Mouse (Mus musculus): ENCODE measurements around the gene C1qtnf2.

C1qtnf2 gene

GRCm38 (mm10) chr11:43474225-43474774 is at the start of gene C1qtnf2:
TSS of gene C1qtnf2 (plus strand) at chr11:43474276.
- DNase-seq (ENCODE audit: low read depth, low spot score), result no peak

- DNase-seq (ENCODE audit: low read depth, low spot score), result no peak
These were observed 49.7 kb upstream of the C1qtnf2 start for GRCm38 (mm10) chr11:43424386-43424785.

GRCm38 (mm10) chr11:43425166-43425709 is 48.8 kb upstream of the C1qtnf2 start:
- no peak for DNase-seq (ENCODE audit: low read depth, low spot score)

DNA sequence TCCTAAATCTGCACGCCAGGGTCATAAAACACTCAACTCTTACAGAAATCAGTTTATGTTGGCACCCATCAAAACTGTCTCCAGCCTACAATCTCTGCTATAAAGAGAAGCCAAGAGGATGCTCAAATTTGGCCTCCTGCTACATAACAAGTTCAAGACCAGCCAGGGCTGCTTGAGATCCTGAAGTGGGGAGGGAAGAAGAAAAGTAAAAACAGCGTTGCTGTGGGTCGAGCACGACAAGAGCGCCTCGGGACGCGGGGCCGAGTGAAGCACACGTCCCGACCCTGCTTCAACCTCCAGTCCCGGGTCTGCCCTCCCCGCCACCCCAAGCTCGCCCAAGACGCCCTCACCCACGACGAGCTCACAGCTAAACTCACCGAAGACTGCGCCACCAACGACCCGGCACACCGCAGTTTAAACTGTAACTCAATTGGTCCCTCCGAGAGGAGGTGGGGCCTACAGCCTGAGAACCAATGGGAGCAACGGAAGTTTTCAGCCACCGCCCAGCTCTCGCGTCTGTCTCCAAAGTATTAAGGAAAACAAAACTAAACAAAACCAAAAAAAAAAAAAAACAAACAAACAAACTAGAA is 48.2 kb upstream of the C1qtnf2 start, which contains the start of gene Pttg1:
Gene Pttg1 (minus strand): TSS at position 428 of the 590 bp plus-strand sequence.
- peak; percentile 84 for DNase-seq (ENCODE audit: low read depth, low spot score)

DNA sequence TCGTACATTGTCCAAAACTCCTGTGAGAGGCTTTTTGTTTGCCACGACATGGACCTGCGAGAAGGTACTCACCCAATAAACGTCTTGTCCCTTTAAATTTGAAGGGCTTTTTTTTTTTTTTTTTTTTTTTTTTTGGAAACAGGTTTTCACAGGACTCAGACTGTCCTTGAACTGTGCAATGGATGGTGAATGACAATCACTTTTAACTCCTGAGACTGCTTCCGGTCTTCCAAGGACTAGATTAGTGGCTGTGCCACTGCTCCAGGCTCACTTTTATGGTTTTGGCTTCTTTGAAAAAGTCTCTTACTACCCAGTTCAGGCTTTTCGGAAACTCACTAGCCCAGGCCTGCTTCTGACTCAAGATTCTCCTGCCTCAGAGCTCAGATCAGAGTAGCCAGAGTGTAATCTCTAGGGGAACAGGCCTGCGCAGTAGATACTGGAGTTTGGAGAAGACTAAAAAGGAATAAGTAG is 47.6 kb upstream of the C1qtnf2 start:
- DNase-seq (ENCODE audit: low read depth, low spot score), result peak; percentile 48

DNA sequence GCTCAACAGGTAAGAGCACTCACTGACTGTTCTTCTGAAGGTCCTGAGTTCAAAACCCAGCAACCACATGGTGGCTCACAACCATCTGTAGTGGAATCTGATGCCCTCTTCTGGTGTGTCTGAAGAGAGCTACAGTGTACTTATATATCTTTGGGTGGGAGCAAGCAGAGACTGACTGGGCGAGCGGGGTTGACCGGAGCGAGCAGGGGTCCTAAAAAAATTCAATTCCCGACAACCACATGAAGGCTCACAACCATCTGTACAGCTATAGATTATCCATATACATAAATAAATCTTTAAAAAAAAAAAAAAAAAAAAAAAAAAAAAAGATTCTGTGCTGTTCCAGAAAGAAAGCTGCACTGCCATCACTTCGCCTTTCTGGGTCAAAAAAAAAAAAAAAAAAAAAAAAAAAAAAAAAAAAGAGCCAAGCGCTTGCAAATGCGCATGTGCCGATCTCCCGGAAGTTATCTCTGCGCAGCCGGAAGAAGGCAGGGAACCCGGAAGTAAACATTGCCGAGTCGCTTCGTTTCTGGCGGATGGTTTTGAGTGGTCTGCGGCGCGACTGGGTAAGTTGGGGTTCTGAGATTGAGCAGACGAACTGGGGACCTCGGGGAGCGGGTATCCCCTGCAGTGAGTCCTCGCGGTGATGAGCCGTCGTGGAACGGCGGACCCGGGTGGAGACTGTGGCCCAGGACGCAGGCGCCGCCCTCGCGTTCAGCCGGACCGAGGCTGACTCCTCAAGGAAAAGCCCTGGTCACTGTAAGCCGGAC is 40.6 kb upstream of the C1qtnf2 start, which contains the start of gene Slu7:
Gene Slu7 (plus strand): TSS at position 491 of the 770 bp plus-strand sequence.
- DNase-seq (ENCODE audit: low read depth, low spot score), result peak; percentile 68

- DNase-seq (ENCODE audit: low read depth, low spot score), result no peak
These were observed 40.1 kb upstream of the C1qtnf2 start for GRCm38 (mm10) chr11:43434024-43434407.

DNA sequence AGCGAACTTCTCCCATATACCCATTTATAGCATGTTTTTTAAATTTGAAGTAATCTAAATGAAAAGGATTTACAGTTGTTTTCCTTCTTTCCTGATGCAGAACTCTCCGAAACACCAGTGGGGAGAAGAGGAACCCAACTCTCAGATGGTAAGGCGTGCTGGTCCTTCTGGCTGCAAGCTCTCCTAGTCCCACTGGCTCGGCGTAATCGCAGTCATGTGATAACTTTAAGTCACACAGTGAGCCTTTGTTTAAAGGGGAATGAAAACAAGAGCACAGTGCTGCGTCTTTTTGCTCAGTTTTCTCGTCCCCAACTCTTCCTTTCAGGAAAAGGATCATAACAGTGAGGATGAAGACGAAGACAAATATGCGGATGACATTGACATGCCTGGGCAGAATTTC is 33.0 kb upstream of the C1qtnf2 start:
- DNase-seq (ENCODE audit: low read depth, low spot score), result no peak

DNA sequence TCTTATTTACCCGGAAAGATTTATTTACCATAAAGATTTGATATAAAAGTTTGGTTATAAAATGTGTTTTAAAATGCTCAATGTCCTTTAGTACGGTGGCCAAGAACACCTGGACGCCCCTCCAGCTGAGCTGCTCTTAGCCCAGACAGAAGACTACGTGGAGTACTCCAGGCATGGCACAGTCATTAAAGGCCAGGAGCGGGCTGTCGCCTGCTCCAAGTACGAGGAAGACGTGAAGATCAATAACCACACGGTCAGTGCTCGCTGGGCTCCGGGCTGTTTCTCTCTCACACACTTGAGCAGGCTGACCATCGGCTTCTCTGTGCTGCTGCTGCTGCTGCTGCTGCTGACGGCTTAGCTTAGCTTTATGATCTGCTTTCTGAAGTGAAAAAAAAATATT is 30.9 kb upstream of the C1qtnf2 start:
- DNase-seq (ENCODE audit: low read depth, low spot score), result no peak

GRCm38 (mm10) chr11:43449916-43450315 is 24.2 kb upstream of the C1qtnf2 start:
- no peak for DNase-seq (ENCODE audit: low read depth, low spot score)

GRCm38 (mm10) chr11:43451322-43451721 is 22.8 kb upstream of the C1qtnf2 start:
- DNase-seq (ENCODE audit: low read depth, low spot score), result no peak

DNA sequence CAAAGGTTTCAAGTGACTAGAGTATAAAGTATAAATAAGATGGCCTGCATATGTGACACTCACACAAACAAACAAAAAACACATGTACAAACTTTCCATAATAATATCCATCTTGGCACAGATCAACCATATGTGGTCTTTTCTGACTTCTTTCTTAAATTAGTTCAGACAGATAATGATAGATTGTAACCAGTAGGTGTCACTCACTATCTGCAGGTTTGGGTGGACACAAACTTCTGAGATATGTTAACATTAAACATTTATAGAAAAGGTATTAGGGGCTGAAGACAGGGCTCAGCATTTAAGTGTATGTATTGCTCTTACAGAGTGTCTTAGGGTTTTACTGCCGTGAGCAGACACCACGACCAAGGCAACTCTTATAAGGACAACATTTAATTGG is 21.8 kb upstream of the C1qtnf2 start:
- DNase-seq (ENCODE audit: low read depth, low spot score), result no peak

DNA sequence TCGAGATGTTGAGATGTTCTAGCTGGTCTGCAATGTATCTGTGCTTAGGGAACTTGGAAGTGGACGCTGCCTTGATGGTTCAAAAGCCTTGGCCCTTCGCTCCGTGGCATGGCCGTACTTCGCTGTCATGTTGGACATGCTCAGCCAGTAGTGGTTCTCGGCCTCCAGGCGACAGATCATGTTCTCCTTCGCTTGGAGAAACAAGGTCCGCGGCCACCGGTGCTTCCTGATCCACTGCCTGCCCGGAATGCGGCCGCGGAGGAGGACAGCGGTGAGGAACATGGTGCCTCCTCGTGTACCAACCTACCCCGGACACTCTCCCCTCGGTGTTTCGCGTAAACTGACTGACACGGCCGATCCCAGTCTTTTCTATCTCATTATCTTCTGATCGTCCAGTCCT is 10.9 kb upstream of the C1qtnf2 start:
- DNase-seq (ENCODE audit: low read depth, low spot score), result no peak

DNA sequence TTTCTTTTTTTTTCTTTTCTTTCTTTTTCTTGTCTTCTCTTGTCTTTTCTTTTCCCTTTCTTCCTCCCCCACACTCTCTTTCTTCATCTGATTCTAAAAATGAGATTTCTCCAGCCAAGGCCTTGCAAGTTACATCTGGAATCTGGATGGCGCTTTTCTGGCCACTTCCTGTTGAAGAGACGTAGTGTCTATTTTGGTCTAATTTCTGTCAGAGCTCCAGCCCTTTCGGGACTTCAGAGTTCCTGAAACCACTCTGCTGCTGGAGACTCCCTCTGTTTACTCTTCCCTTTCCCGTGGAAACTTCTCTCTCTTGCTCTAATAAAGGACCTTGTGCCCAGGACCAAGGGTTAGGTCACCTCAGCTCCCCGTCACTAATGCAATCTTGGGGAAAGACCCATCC is 4.0 kb upstream of the C1qtnf2 start:
- DNase-seq (ENCODE audit: low read depth, low spot score), result no peak

GRCm38 (mm10) chr11:43470881-43471820 is 2.9 kb upstream of the C1qtnf2 start:
- no peak for DNase-seq (ENCODE audit: low read depth, low spot score)

- DNase-seq (ENCODE audit: low read depth, low spot score), result no peak
These were observed 961 bp upstream of the C1qtnf2 start for GRCm38 (mm10) chr11:43473115-43473514.

DNA sequence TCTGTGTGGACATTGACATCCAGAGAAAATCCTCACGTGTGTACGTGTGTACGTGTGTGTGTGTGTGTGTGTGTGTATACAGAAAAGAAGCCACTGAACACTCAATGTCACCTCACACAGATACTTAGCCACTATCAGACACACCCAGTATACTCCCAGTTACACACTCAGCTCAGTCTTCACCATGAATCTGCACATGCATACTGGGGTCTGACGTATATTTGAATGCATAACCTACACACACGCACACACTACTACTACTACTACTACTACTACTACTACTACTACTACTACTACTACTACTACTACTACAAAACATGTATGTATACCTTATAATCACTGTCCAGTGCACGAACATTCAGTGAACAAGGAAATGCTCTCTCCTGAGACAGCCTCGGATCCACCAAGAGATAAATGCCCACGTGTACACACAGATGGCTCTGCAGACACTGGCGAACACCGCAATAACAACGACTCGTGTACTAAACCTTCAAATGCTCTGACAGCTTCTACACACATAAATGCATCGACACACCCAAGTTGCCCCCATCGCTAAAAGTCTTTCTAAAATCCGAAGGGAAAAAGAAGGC is 346 bp upstream of the C1qtnf2 start:
- DNase-seq (ENCODE audit: low read depth, low spot score), result no peak

DNA sequence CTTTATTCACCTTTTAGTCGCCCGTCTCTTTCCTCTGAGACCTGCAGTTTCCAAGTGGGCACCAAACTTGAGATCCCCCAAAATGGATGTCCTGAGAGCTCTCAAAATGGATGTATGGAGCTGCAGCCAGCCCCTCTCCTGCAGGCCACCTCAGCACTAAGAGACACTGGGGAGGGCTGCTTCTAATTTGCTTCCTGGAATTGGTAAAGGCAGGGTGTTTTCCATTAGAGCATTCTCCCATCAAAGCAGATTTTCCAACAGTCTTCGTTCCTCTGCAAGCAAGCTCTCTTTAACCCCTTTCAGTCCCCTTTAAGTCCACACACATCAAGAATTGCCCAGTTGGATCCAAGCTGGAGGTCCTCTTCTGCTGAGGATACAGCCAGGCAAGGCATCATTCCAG is 5.3 kb downstream of the C1qtnf2 start:
- no peak for DNase-seq (ENCODE audit: low read depth, low spot score)

- no peak for DNase-seq (ENCODE audit: low read depth, low spot score)
These were observed 6.5 kb downstream of the C1qtnf2 start for GRCm38 (mm10) chr11:43480561-43480960.

DNA sequence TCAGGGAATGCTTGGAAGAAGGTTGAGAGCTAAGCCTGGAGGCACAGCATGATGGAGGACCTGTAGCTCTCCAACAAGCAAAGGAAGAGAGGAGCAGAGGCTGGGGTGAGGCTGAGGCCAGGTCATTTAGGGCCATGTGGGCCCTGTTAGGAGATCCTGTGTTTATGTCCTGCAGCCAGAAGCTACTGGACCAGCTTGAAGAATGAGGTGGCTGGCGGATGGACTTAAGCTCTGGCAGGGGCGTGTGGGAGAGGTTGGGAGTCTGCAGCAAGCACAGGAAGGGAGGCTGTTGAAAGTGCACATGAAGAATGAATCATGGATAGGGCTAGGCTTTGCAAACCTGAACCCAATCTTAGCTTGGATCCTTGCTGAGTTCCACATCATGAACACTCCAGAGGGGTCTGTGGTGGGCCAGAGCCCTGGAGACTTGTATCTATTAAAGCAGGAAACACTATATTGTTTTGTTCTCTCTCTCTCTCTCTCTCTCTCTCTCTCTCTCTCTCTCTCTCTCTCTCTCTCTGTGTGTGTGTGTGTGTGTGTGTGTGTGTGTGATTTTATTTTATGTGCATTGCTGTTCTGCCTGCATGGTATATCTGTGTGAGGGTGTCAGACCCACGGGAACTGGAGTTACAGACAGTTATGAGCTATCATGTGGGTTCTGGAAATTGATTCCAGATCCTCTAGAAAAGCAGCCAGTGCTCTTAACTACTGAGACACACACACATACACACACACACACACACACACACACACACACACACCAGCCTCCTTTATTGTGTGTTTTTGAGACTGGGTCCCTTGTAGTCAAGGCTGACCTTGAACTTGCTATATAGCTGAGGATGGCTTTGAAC is 7.8 kb downstream of the C1qtnf2 start:
- no peak for DNase-seq (ENCODE audit: low read depth, low spot score)
